Mouse (Mus musculus) embryo, embryonic 11 days (tissue): ENCODE results near the gene Lgi4.
A peak's percentile ranks its signal among the peaks of the same experiment; 100 is the strongest.

Source experiments
- DNase-seq: peaks from one replicate; pipeline ENCODE4 v3.0.0-alpha.2; 2015

Lgi4 gene

DNA sequence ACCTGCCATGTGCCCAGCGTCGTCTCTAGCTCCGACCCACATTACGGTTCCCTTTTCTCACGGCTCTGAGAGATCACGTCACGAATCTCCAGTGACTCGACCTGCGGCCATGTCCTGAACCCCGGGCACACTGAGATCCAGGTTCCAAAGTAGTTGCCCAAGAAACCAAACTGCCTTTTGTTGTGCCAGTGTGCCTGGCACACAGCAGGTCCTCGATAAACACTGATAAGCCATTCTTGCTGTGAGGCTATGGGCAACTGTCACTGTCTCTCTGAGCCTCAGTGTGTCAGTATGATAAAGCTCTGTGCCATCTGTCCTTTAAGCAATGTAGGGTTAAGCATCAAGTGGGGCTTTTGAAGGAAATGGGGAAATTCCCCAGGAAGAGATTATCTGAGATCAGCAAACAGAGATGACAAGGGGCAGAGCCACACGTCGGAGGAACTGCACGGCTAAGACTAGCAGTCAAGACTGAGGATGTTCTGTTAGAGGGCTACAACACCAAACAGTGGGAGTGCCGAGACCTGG lies 51.8 kb downstream of the Lgi4 start:
- no peak for DNase-seq

DNA sequence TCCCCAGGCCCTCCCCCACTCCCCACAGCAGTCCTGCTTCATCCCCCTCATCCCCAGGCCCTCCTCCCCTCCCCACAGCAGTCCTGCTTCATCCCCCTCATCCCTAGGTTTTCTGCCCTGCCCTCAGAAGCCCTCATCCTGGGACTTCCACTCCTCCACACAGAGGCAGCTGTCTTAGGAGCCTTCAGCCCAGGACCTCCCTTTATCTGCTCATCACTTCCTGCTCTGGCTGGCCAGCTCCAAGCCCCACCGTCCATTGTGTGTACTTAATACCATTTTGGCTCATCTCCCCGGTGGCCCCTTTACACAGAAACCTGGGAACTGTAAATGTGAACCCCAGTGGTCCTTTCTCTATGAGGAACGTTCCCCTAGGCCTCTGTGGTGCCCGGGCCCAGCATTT lies 52.9 kb downstream of the Lgi4 start:
- no peak for DNase-seq

DNA sequence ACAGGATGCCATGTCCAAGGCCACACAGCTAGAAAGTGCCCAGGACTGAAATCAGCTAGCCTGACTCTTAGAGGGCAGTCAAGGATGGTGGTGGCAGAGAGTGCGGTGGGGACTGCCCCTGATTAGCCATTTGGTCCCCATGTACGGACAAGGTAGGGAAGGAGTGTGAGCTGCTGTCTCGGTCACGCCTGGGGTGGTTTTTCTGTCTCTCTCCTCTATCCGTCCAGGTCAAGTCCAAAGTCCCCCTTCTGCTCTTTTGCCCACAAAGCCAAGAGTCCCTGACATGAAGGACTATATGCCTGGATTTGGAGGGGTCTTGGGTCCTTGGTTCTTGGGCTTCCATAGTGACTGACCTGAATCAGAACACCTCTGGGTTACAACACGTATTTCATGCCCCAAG lies 54.7 kb downstream of the Lgi4 start:
- DNase-seq = no peak

DNA sequence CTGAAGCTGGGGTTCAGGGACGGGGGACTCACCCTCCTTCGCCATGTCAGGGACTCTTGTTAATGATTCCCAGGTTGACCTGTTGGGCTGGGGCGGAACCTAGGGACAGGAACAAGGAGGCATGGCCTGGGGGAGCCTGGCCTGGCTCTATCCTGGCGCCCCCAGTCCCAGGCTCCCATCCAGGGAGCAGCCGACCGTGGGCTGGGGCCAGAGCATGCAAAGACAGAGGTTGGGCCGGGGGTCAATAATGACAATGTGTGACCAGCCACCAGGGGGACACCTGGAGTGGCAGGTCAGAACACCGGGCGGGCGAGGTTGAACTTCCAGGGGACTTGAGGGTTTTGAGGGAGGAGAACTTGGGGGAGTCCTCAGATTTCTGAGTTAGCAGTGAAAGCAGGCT lies 55.5 kb downstream of the Lgi4 start:
- DNase-seq = no peak

DNA sequence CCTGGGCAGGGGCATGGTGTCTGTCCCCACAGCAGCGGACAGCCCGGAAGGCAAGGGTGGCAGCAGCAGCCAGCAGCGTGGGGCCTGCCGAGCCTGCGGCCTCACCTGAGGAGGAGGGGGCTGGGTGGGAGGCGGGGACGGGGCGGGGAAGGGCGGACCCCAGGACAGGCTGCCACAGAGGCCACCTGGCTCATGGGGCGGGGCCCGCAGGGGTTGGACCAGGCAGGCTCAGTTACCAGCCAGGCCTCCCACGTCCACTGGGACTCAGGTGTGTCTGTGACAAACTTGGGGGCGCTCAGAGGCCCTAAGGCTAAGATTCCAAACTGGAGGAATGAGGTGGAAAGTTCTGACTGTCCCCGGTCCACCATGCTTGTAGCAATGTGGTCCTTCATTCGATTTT lies 56.0 kb downstream of the Lgi4 start, which contains the start of gene Hpn:
Hpn (minus strand) TSS at position 109 of the 400 bp plus-strand sequence.
- no peak for DNase-seq

DNA sequence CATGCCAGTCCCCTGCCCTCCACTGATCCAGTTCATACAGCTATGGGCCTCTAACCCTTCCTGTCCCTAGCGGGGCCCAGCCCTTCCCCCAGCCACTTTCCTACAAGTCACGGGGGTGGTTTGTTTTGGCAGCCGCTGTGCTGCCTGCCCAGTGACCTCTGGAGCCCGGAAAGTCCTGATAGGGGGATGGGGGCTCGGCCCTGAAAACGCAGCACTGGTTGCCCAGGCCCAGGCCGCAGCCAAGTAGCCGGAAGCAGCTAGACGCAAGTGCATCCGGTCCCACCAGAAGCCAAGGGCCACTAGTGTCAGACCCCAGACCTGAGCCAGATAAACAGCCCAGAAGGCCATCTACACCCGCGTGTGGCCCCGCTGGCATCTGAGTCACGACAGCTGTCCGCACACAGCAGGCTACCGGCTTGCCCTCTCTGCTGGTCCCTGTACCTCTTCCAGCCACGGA lies 56.5 kb downstream of the Lgi4 start:
- DNase-seq = peak; percentile 55

DNA sequence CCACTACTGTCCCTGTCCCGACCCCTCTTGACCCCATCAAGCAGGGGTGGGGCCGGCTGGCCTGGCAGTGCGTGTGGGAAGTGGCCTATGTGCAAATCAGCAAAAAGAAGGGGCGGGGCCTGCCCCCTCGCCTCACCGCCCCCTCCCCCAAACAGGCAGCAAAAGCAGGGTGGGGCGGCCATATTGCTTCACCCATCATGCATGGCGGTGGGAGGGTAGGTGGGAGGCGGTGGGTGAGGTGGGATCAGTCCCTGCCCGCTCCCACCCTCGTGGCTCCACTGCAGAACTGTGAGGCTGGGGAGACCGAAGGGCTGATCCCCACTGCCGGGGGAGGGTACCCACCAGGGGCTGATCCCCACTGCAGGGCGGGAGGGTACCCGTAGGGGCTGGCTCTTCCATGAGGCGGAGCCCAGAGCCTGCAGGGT lies 57.6 kb downstream of the Lgi4 start:
- peak; percentile 46 for DNase-seq

DNA sequence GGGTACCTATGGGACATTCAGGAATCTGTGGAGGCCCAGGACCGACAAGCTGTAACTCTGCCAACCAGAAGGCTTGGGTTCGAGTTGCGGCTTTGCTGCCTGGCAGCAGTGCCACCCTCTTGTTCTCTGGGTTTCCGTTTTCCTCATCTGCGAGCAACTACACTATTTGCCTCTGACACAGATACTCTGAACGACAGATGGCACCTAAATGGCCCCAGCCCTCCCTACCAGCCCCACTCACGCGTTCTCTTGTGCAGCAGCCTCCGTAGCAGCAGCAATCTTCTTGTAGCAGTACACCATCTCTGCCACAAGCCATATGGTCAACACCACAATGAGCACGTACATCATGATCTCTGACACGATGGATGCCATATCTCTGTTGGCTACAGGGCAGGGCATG lies 58.3 kb downstream of the Lgi4 start:
- no peak for DNase-seq

DNA sequence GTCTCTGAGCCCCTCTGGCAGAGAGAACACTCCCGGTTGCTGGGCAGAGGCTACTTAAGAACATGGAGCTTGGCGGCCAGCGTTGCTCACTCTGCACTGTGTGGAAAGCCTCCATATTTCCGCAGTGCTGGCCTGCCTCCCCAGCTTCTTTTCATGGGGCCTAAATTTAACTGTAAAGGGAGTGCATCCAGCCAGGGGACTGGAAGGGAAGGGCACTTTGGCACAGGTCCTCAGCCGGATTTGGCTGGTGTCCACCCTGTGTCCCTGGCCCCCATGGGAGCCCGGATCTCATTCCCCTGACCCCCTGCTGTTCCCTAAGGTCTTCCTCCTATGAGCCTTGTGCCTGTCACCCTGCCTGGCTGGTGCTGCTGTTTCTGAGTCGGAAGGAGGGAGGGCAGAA lies 59.3 kb downstream of the Lgi4 start:
- no peak for DNase-seq

DNA sequence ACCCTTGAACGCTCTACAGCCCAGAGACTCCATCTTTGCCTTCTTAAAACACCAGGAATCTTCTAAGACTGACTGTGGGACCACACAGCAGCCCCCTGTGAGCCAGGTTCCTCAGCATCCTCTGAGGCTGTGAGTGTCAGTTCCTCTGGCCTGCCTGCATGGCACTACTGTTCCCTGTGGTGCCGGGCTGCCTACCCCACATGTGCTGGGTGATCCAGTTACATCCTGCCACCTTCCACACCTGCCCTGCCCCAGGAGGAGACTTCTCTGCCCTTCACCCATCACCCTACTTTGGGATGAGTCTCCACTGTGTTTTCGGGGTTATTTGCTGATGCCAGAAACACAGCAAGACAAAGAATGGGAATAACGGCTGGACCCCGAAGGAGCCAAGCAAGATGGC lies 60.4 kb downstream of the Lgi4 start:
- no peak for DNase-seq
